Mouse (Mus musculus) B cell, adult (primary cell): Measurements from ENCODE around the gene Olfr818. TPM values are rescaled to one million over a fixed set of nuclear protein-coding genes. Genes with fewer than 3 reads are reported as not detected.

Experiments
- total RNA-seq: library from RNA; stranded (reverse); gene quantifications from 4 replicates; pipeline ENCODE4 v1.2.4, GENCODE M21; 2023; ENCODE audit not compliant: inconsistent age

Olfr818 gene
- total RNA-seq: not detected in 4 replicates

GRCm38 (mm10) chr10:129949000-129949399 is at the start of gene Olfr818:
Olfr818 (minus strand) TSS chr10:129949100.

DNA sequence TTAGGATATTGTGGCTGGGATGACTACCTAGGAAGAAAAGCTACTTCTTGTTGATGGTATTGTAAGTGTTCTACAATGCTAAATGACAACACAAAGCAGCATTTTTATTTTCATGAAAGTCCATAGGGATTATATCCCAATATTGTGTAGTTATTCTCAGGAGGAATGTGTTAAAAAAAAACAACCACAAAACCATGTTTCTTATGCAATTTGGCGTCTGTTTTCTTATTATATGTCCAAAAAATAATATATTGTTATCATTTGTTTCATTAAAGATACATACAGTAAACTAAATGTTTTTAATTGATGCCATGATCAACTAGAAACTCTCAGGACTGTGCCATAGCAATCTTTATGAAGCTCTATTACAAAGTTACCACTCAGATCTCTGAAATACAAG is 36.1 kb upstream of the Olfr818 start, which contains the start of gene Gm10310:
Gm10310 (minus strand) TSS at position 101 of the 400 bp plus-strand sequence.

GRCm38 (mm10) chr10:129976040-129976439 is 27.1 kb upstream of the Olfr818 start, which contains the start of gene Olfr247:
Olfr247 (minus strand) TSS chr10:129976140.

DNA sequence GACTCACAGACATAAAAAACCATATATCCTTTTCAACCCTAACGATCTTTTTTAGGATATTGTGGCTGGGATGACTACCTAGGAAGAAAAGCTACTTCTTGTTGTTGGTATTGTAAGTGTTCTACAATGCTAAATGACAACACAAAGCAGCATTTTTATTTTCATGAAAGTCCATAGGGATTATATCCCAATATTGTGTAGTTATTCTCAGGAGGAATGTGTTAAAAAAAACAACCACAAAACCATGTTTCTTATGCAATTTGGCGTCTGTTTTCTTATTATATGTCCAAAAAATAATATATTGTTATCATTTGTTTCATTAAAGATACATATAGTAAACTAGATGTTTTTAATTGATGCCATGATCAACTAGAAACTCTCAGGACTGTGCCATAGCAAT is 18.3 kb upstream of the Olfr818 start, which contains the start of gene Olfr819:
Olfr819 (minus strand) TSS at position 101 of the 400 bp plus-strand sequence.

DNA sequence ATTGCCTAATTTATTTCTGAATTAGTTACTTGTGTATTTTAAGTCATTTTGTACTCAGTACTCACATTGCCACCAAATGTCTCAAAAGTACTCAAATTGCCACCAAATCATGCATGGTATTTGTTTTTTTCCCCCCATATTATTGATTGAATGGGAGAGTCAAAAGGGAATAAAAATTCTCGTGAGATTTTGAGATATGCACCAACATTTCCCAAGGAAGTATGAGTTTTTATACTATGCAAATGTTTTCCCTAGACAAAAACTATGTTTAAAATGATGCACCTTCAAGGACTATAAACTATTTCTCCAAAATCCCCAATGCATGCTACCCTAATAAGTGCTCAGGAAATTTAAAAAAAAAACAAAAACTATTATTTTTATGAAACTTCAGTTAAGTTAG is 33.4 kb downstream of the Olfr818 start, which contains the start of gene Olfr816:
Olfr816 (minus strand) TSS at position 101 of the 400 bp plus-strand sequence.

DNA sequence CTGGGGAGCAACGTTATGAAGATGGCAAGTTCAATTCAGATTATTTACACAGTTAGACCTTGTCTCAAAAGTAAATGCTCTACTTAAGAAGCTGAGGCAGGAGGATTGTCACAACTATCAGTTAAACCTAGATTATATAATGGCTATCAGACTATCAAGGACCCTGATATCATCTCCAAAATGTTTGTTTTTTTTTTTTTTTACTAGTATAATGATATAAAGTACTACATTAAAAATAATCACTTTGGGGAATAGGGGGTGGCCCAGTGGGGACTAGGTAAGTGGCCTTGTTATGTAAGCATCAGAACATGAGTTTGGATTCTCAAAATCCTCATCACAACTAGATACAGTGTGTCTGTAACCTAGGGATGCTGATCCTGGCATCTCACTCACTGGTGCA is 43.1 kb downstream of the Olfr818 start, which contains the start of gene Olfr815:
Olfr815 (minus strand) TSS at position 101 of the 400 bp plus-strand sequence.

Other genes with a start within 250 kb of the Olfr818 start
- not detected in 4 replicates for gene Olfr804, start 245.9 kb downstream of the Olfr818 start, total RNA-seq
- gene Olfr805, start 219.7 kb downstream of the Olfr818 start, total RNA-seq: not detected in 4 replicates
- gene Olfr806, start 207.2 kb downstream of the Olfr818 start, total RNA-seq: not detected in 4 replicates
- gene Olfr807, start 191.3 kb downstream of the Olfr818 start, total RNA-seq: not detected in 4 replicates
- gene Olfr808, start 183.6 kb downstream of the Olfr818 start, total RNA-seq: not detected in 4 replicates
- not detected in 4 replicates for gene Olfr809, start 174.5 kb downstream of the Olfr818 start, total RNA-seq
- not detected in 4 replicates for gene Olfr810, start 154.2 kb downstream of the Olfr818 start, total RNA-seq
- not detected in 4 replicates for gene Olfr811, start 144.7 kb downstream of the Olfr818 start, total RNA-seq
- not detected in 4 replicates for gene Olfr812, start 103.0 kb downstream of the Olfr818 start, total RNA-seq
- gene Olfr813, start 93.7 kb downstream of the Olfr818 start, total RNA-seq: not detected in 4 replicates
- not detected in 4 replicates for gene Olfr814, start 69.2 kb downstream of the Olfr818 start, total RNA-seq
- not detected in 4 replicates for gene Olfr815, start 43.2 kb downstream of the Olfr818 start, total RNA-seq
- gene Olfr816, start 33.5 kb downstream of the Olfr818 start, total RNA-seq: not detected in 4 replicates
- not detected in 4 replicates for gene Olfr819, start 18.2 kb upstream of the Olfr818 start, total RNA-seq
- not detected in 4 replicates for gene Olfr247, start 27.0 kb upstream of the Olfr818 start, total RNA-seq
- gene Gm10310, start 36.0 kb upstream of the Olfr818 start, total RNA-seq: not detected in 4 replicates
- gene Olfr820, start 63.5 kb upstream of the Olfr818 start, total RNA-seq: not detected in 4 replicates
- not detected in 4 replicates for gene Olfr821, start 81.2 kb upstream of the Olfr818 start, total RNA-seq
- gene Olfr822, start 122.1 kb upstream of the Olfr818 start, total RNA-seq: not detected in 4 replicates
- not detected in 4 replicates for gene Olfr823, start 166.3 kb upstream of the Olfr818 start, total RNA-seq
- not detected in 4 replicates for gene Olfr824, start 180.9 kb upstream of the Olfr818 start, total RNA-seq
- gene Olfr825, start 217.7 kb upstream of the Olfr818 start, total RNA-seq: not detected in 4 replicates
- gene Olfr826, start 235.1 kb upstream of the Olfr818 start, total RNA-seq: not detected in 4 replicates